Mouse (Mus musculus): ENCODE measurements around the gene Il11.

Il11 gene

GRCm38 (mm10) chr7:4788499-4789435 lies 6.1 kb upstream of the Il11 start:
- DNase-seq (ENCODE audit: inconsistent ontology term): peak; percentile 72

DNA sequence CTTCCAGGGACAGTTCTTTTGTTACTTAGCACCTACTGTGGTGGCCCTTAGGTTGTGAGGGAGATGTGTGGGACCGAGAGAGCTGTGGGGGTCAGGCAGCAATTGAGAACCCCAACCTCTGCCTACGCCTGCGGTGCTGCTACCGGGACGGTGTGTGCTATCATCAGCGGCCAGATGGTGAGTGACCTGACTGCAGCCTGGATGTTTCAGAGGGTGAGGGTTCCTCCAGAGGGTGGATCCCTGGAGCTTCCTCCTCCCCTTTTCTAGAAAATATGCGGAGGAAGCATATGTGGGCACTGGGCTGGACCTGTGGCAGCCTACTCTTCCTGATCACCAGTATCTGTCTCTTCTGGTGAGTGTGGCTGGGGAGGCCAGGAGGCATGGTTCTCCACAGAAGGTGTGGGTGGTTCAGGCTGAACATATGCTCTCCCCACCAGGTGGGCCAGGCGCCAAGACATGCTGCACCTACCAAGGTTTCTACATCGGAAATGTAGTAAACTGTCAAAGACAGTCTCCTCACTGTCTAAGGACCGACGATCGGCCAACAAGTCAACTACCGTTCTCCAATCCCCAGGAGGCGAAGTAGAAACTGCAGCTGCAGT lies 1.1 kb upstream of the Il11 start:
- DNase-seq (ENCODE audit: inconsistent ontology term): no peak

GRCm38 (mm10) chr7:4782130-4782529 lies 529 bp downstream of the Il11 start:
- DNase-seq (ENCODE audit: inconsistent ontology term): no peak

DNA sequence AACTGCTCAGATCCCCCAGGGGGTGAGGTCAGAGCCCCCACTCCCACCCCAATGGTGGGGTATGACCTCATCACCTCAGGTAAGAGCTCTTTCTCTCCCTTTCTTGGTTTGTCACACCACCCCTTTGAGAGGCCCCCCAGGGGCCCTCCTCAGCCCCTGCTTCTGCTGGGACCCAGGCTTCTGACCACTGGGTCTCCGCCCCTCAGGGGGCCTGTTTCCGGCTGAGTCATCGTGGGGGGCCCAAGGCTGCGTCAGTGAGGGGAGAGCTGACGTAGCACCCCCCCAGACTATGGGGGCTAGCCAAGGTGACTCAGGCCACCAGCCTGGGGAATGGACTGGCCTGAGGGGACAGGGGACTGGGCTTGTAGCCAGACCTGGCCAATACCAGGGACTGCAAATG lies 2.7 kb downstream of the Il11 start:
- DNase-seq (ENCODE audit: inconsistent ontology term): no peak

GRCm38 (mm10) chr7:4777851-4778637 lies 4.6 kb downstream of the Il11 start:
- no peak for DNase-seq (ENCODE audit: inconsistent ontology term)

DNA sequence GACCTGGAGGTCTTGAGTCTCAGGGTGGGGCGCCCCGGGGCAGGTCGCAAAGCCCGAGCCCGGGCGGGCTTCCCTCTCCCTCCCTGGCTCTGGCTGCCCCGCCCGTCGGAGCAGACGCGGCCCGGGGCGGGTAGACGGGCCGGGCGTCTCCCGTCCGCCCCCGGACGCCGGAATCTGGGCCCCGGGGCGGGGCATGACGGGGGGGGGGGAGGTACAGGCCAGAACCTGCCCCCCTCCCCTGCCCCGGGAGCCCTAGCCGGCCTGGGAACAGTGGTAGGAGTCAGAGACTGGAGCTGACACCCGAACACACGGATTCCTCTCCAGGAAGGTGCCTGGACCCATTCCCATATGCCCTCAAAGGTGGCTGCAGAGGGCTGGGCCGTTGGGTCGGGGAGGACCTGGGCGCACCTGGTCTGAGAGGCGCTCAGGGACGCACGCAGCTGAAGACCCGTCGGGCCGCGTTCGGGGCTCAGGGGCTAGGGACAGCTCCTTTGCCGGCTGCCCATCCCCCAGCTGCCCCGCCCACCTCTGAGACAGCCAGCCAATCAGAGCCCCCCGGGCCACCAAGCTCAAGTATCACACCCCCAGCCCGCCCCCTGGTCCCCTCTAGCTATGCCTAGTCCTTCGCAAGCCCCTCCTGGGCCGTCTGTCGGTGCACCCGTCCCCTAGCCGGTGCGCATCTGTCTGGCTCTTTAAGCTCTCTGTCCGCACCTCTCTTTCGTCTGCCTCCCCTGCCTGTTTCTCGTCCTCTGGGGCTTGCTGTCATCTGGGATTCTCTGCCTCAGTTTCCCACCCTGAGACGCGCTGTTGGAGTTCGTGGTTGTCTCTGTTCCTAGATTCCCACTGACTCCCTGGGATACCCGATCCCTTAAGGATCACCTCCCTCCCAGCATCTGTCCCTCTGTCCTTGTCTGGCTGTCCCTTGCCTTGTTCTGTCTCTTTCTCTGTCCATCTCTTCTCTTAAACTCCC lies 5.5 kb downstream of the Il11 start:
- peak; percentile 84 for DNase-seq (ENCODE audit: inconsistent ontology term)

- DNase-seq (ENCODE audit: inconsistent ontology term): no peak
Measured at GRCm38 (mm10) chr7:4776131-4776530, 6.5 kb downstream of the Il11 start.

- no peak for DNase-seq (ENCODE audit: inconsistent ontology term)
Measured at GRCm38 (mm10) chr7:4771202-4771601, 11.5 kb downstream of the Il11 start, which contains the start of gene Fam71e2. Gene Fam71e2, minus strand, starts transcription at chr7:4771302.

DNA sequence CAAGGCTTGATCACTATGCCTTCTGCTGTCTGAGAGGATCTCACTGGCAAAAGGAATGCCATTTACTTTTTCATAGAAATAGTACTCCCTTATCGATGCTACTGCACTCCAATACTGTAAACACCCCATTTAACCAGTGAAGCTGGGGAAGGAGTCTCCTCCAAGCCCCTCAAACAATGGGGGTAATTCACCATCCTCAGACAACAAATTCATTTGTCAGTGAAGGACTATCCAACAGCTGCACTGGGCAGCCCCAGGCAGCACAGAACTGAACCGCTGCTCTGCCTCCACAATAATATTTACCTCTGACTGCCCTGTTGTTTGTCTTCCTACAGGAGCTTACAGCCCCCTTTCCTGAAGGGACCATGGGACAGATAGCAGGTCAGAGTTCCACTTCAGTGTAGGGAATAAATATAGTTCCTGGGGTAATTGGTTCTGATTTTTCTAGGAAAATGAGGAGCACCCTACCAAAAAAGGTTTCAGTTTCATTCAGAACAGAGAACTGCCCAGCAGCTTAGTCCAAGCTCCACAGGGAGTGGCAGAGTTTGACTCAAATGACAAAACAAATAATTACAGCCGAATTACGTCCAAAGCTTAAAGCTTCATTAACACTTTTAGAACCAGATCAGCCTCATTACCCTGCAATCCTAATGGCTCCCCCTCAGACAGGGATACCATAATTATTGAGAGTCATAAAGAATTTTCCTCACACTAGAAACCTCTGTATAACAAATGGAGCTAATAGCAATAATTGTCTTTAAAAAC lies 17.5 kb downstream of the Il11 start:
- no peak for DNase-seq (ENCODE audit: inconsistent ontology term)

- DNase-seq (ENCODE audit: inconsistent ontology term): no peak
Measured at GRCm38 (mm10) chr7:4759670-4760069, 23.0 kb downstream of the Il11 start.

DNA sequence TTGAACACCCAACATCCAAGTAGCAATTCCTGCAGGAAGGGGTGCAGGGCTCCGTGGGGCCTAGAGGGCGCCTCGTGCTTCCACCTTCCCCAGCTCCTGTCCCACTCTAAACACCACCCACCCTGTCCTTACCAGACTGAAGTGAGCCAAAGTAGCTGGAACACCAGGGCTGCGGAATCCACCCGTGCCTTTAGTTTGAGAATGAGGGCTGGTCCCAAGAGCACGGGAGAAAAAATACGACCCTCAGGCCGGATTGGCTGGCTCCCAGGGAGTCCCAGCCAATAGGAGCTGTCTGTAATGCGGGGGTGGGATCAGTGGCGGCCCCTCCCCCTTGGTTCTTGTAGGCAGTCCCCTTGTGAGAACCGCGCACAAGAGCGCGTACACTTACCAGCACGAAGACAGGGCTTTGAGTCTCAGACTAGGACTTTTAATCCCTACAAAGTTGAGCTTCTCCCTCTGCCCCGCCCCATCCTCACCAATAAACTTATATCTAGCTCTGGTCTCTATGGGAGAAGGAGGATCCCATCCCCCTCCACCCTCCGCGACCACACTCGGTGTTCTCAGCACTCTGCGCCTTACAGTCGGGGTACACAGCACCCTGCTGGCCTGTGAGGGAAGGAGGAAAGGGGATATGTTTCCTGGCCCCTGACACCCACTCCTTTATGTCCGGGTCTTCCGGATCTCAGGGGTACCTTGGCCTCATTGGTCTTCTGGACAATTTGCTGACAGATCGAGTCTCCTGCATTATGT lies 29.7 kb downstream of the Il11 start, which contains the start of gene Cox6b2:
Gene Cox6b2 (minus strand): TSS at position 274 of the 750 bp plus-strand sequence.
- DNase-seq (ENCODE audit: inconsistent ontology term): peak; percentile 95

- peak; percentile 88 for DNase-seq (ENCODE audit: inconsistent ontology term)
Measured at GRCm38 (mm10) chr7:4751971-4752820, 30.5 kb downstream of the Il11 start.

GRCm38 (mm10) chr7:4749169-4749568 lies 33.5 kb downstream of the Il11 start:
- no peak for DNase-seq (ENCODE audit: inconsistent ontology term)

DNA sequence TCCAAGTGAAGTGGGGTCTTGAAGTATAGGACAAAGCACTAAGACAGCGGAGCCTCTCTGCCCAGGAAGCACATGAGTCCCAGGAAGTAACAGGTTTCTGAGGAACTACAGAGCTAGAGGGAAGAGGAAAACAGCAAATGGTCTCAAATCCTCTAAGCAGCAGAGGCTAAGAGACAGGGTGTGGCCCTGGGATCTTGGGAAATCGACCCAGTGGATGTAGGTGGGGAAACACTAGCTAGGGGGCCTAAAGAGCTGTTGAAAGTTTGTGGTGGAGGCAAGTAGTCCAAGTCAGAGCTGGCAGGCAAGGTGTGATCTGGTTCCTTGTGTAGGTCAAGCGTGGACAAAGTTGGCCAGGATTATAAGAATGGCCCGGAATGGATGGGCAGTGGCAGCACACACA lies 34.3 kb downstream of the Il11 start:
- DNase-seq (ENCODE audit: inconsistent ontology term): no peak

GRCm38 (mm10) chr7:4747156-4747899 lies 35.3 kb downstream of the Il11 start:
- no peak for DNase-seq (ENCODE audit: inconsistent ontology term)

- no peak for DNase-seq (ENCODE audit: inconsistent ontology term)
Measured at GRCm38 (mm10) chr7:4746326-4746980, 36.2 kb downstream of the Il11 start.

- DNase-seq (ENCODE audit: inconsistent ontology term): no peak
Measured at GRCm38 (mm10) chr7:4744886-4745285, 37.8 kb downstream of the Il11 start.
